Mouse (Mus musculus) ovary, adult 2 months (tissue): Measurements from ENCODE around the gene Mrnip. TPM values are rescaled to one million over a fixed set of nuclear protein-coding genes. Genes with fewer than 3 reads are reported as not detected.

ENCODE experiments used
- polyA plus RNA-seq: library from polyadenylated mRNA; depleted of rRNA; stranded (reverse); fragments of >200 nt; gene quantifications from 2 replicates; pipeline ENCODE4 v1.2.3, GENCODE M21; 2012; rRNA removed

Gene Mrnip
- 10.3 and 11.9 TPM in 2 replicates for polyA plus RNA-seq

DNA sequence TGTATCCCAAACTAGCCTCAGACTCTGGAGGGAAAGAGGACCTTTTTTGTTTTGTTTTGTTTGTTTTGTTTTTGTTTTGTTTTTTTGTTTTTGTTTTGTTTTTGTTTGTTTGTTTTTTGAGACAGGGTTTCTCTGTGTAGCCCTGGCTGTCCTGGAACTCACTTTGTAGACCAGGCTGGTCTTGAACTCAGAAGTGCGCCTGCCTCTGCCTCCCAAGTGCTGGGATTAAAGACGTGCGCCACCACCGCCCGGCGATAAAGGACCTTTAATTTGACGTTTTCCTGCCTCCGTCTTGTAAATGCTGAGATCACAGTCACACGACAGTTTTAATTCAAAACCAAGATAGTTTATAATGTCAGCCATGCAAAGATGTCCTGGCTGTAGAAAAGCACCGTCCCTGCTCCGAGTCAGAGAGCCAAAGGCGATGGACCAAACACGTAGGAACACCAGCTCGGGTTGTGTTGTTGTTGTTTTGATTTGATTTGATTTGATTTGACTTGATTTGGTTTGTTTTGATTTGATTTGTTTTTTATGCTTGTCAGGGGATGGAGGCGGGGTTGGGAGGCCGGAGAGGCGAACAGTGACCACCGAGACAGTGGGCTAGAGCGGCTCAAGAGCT, at the start of gene Mrnip:
Gene Mrnip (plus strand): TSS at position 334 of the 619 bp plus-strand sequence.

DNA sequence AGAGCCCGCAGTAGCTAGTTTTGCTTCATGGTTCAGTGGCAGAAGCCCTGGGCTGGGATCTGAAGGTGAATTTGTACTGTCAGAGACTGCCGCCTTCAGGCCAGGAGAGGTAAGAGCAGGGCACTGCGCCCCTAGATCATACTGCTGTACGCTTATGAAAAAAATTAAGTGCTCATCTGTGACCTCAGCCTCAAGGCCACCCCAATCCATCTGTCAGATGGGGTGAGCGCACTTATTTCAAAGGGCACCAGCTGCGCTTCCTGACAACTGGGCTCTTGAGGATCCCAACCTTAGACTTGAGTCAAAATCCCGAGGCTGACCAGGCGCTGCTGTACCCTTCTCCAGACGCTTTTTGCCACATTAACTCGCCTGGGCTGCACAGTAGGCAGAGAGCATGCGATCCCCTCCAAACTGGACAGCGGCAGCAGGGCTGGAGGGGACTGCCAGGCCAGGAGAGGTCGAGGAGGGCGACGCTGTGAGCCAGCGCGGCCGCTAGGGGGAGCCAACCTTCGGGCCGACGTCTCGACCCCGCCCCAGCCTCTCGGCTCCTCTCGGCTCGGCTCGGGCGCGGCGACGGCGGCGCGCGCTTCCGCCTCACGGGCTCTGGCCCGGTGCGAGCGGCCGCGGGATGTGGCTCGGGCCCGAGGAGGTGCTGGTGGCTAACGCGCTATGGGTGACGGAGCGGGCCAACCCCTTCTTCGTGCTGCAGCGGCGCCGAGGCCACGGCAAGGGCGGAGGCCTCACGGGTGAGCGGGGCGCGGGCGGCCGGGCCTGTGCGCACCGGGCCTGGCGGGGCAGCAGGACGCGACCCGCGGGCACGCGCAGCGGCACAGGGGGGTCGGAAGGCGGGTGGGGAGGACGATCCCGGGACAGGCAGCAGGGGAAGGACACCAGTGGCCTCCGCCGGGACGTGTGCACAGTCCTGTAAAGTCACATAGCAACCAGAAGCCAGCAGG, 43.2 kb upstream of the Mrnip start, which contains the start of gene Tbc1d9b:
Gene Tbc1d9b (plus strand): TSS at position 586 of the 956 bp plus-strand sequence.

DNA sequence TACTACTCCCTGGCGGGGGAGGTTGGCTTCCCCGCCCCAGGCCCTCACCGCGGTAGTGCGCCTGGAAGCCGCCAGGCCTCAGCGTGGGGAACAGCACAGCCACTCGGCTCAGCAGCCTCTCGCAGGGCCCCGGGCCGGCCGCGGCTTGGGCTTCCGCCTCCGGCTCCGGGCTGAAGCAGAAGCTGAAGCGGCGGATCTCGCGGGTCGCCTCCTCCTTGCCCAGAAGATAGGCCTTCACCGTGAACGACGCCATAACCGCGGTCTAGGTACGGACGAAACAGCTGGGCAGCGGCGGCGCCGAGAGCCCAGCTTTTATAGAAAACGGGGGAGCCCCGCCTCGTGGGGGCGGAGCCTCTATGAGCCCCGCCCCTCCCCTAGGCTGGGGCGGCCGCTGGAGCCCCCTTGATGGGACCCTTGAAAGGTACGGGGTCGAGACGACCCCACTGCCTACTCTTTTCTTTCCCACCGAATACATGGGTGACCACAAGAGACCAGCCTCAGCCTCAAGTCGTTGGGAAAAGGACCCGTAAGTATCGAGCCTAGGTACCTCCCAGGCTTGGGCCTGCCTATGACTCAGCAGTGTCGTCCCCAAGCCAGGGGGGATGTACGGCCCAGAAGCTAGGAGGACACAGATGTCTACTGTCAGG, 36.4 kb downstream of the Mrnip start, which contains the start of the genes Sqstm1 and Mgat4b:
Gene Sqstm1 (minus strand): TSS at position 323 of the 647 bp plus-strand sequence.
Gene Mgat4b (plus strand): TSS at position 386 of the 647 bp plus-strand sequence.

DNA sequence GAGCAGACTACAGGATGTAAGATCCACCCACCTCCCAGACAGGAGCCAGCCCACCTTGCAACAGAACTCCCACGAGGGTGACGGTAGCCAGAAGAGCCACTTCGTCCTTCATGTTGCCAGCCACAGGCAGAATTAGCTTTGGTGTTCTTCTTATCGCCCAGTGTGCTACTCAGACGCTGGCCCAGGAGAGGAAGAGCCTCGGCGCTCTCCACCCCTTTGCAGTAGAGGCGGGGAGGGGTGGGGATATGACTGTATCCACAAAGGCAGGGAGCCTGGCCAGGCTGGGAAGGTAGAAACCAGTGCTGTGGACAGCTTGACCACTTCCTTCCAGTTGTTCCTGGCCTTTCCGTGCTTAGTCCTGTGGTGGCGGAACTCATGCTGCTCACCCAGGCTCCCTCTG, 64.1 kb downstream of the Mrnip start, which contains the start of gene Ltc4s:
Gene Ltc4s (minus strand): TSS at position 293 of the 400 bp plus-strand sequence.

Other genes starting within 250 kb of the Mrnip start
- gene Rnf130, start 149.1 kb upstream of the Mrnip start, polyA plus RNA-seq: 134 and 225 TPM in 2 replicates
- 80.3 and 86.6 TPM in 2 replicates for gene Tbc1d9b, start 43.0 kb upstream of the Mrnip start, polyA plus RNA-seq
- 367 and 385 TPM in 2 replicates for gene Sqstm1, start 36.4 kb downstream of the Mrnip start, polyA plus RNA-seq
- 260 and 313 TPM in 2 replicates for gene Mgat4b, start 36.4 kb downstream of the Mrnip start, polyA plus RNA-seq
- 44.3 and 46.8 TPM in 2 replicates for gene Ltc4s, start 64.2 kb downstream of the Mrnip start, polyA plus RNA-seq
- gene Maml1, start 117.9 kb downstream of the Mrnip start, polyA plus RNA-seq: 27.5 and 31.2 TPM in 2 replicates
- 42.5 and 54.8 TPM in 2 replicates for gene Canx, start 151.2 kb downstream of the Mrnip start, polyA plus RNA-seq
- 0.34 and 0.38 TPM in 2 replicates for gene Cby3, start 180.0 kb downstream of the Mrnip start, polyA plus RNA-seq
- 29.4 and 37.0 TPM in 2 replicates for gene Hnrnph1, start 202.5 kb downstream of the Mrnip start, polyA plus RNA-seq